Mouse (Mus musculus): Measurements from ENCODE around the gene Nme2.

GRCm38 (mm10) chr11:93986298-93986697 lies 30.2 kb upstream of the Nme2 start:
- no peak for TF ChIP-seq CTCF (conservative IDR thresholded peaks at IDR 0.05 in 1 of 2, IDR thresholded peaks at IDR 0.05 in 1 of 2; ENCODE audit: low read depth in 2 of 2, low read length in 2 of 2)
- no peak for TF ChIP-seq SIN3A (IDR thresholded peaks at IDR 0.05; ENCODE audit: low read length)
- TF ChIP-seq POLR2A (IDR thresholded peaks at IDR 0.05; ENCODE audit: low read depth, low read length): no peak
- TF ChIP-seq UBTF (IDR thresholded peaks at IDR 0.05; ENCODE audit: low read depth, low read length): no peak
